Mouse (Mus musculus) intestine, embryonic 15.5 days (tissue): ENCODE measurements around the gene Cdon. TPM values are rescaled to one million over a fixed set of nuclear protein-coding genes. Genes with fewer than 3 reads are reported as not detected.

ENCODE experiments used
- polyA plus RNA-seq: library from polyadenylated mRNA; unstranded; fragments of >200 nt; fragmentation: Nextera tagmentation; extraction: Ambion mirVana; gene quantifications from 2 replicates; pipeline ENCODE4 v1.2.1, GENCODE M21; 2015

The Cdon gene
- polyA plus RNA-seq, 1 experiment from 2014 or later = 8.2 TPM

Other genes with a start within 250 kb of the Cdon start
- 86.1 and 87.1 TPM in 2 replicates for gene Dcps, start 245.1 kb upstream of the Cdon start, polyA plus RNA-seq
- 135 and 137 TPM in 2 replicates for gene Srpr, start 221.0 kb upstream of the Cdon start, polyA plus RNA-seq
- gene Tirap, start 220.8 kb upstream of the Cdon start, polyA plus RNA-seq = 13.2 and 13.9 TPM in 2 replicates
- gene Foxred1, start 210.1 kb upstream of the Cdon start, polyA plus RNA-seq = 42.0 and 42.4 TPM in 2 replicates
- gene Fam118b, start 153.3 kb upstream of the Cdon start, polyA plus RNA-seq = 52.7 and 52.8 TPM in 2 replicates
- 31.0 and 33.8 TPM in 2 replicates for gene Rpusd4, start 153.3 kb upstream of the Cdon start, polyA plus RNA-seq
- not detected in 2 replicates for gene Gm1113, start 97.1 kb downstream of the Cdon start, polyA plus RNA-seq
- gene Ddx25, start 137.4 kb downstream of the Cdon start, polyA plus RNA-seq = 1.6 and 1.7 TPM in 2 replicates
- gene Pus3, start 137.5 kb downstream of the Cdon start, polyA plus RNA-seq = 18.3 and 18.9 TPM in 2 replicates
- 0.45 and 0.77 TPM in 2 replicates for gene Pate2, start 149.2 kb downstream of the Cdon start, polyA plus RNA-seq
- 11.6 and 14.2 TPM in 2 replicates for gene Hyls1, start 149.3 kb downstream of the Cdon start, polyA plus RNA-seq
- gene Pate4, start 190.8 kb downstream of the Cdon start, polyA plus RNA-seq = not detected in 2 replicates
- gene Pate3, start 227.1 kb downstream of the Cdon start, polyA plus RNA-seq = not detected in 2 replicates